Mouse (Mus musculus) kidney, adult 18-20 months (tissue): Measurements from ENCODE around the gene Car8.

ENCODE experiments used
- DNase-seq: peaks from one replicate; pipeline ENCODE4 v3.0.0; 2021

Car8 gene

GRCm38 (mm10) chr4:8238560-8239305, at the start of gene Car8:
Car8 (minus strand) TSS chr4:8239041.
- peak; percentile 40 for DNase-seq

GRCm38 (mm10) chr4:8284934-8285333, 46.1 kb upstream of the Car8 start:
- DNase-seq, result no peak

- no peak for DNase-seq
Measured at GRCm38 (mm10) chr4:8278159-8278558, 39.3 kb upstream of the Car8 start.

- no peak for DNase-seq
Measured at GRCm38 (mm10) chr4:8249805-8250204, 11.0 kb upstream of the Car8 start.

DNA sequence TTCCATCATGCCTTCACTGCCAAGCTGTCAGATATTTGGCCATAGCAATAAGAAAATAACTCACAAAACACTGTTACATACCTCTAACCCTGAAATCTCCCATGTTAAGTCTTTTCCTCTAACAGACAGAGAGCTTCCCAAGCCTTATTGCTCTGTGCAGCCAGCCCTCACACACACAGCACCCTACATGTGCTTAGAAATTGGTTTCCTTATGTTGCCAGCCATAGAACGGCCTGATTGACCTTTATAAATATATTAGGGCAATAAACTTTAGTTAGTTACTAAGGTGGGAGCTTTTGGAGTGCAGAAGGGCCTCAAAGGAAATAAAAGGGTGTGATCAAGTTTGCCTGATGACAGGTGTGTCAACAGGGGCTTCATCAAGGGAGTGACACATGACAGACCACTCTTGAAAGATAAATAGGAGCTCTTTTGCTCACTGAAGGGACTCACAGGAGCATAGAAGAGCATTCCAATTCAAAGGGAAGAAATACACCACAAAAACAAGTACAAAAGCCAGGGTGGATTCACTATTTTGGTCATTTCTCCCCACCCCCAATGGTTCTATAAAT, 6.7 kb upstream of the Car8 start:
- DNase-seq, result no peak

GRCm38 (mm10) chr4:8245062-8245461, 6.2 kb upstream of the Car8 start:
- DNase-seq, result no peak

- DNase-seq, result no peak
Measured at GRCm38 (mm10) chr4:8239699-8240098, 858 bp upstream of the Car8 start.

DNA sequence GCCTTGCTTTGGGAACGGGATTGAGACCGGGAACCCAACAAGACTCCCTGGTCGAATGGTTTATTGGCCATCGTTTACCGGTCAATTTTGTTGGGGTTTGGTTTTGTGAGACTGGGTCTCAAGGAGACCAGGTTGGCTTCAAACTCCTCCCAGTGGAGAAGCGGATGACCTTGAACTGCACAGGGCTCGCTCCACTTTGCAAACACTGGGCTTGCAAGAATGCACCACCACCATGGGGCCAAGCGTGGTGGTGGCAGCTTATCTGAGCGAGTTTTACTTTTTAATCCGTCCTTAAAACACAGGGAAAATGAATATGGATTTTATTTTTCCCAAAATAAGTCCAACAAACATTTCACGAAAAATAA, 447 bp upstream of the Car8 start:
- no peak for DNase-seq

DNA sequence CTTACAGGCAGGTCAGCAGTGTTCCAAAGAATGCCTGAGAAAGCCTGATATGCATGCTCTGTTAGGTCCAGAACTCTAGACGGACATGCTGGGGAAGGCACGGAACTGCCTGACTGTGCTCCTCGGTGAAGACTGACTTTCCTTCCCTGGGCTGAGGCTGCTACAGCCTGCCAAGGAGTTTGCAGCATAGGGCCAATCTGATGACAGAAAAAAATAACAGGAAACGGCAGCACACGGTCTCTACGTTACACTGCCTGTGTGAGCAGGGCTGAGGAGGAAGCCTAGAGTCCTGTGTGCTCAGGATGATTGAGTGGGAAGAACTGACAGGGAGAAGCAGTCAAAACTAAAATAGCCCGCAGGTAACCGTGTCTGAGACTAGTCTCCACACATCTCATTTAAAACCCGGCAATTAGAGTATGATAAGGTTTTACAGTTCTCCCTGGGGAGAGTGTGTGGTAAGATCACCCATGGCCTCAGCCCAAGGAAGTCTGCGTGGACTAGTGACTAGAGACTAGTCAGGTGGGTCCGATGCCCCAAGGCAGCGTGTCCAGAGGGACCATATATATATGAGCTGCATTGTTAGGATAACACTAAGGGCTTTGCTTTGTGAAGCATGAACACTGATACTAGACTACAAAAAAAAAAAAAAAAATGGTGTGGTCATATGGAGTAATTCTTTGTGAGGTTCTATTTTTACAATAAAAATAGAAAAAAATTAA, 6.3 kb downstream of the Car8 start:
- peak; percentile 6 for DNase-seq

DNA sequence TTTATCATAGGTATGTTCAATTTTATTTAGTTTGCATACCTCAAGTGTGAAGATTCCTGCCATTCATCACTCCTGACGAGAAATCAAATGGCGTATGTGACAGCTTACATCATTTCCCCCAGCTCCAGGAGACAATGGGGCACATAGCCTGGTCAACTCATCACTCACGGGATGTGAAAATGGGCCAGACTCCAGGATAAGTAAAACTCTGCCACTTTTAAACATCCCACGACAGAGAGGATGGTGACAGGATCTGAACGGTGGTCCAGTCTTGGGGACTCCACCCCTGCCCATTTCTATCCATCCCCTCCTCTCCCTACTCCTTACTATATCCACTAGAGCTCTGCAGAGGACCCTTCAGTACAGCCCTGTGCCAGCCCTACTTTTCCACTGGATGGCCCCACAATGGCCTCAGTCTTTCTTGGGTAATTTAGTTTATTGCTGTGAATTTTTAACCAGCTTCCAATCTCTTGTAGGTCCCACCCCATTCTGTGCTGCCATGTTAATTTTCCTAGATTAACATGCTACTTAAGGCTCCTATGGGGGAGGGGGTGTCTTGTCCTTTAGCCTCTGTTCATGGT, 7.5 kb downstream of the Car8 start:
- DNase-seq, result no peak

- DNase-seq, result no peak
Measured at GRCm38 (mm10) chr4:8229661-8230298, 9.1 kb downstream of the Car8 start.

DNA sequence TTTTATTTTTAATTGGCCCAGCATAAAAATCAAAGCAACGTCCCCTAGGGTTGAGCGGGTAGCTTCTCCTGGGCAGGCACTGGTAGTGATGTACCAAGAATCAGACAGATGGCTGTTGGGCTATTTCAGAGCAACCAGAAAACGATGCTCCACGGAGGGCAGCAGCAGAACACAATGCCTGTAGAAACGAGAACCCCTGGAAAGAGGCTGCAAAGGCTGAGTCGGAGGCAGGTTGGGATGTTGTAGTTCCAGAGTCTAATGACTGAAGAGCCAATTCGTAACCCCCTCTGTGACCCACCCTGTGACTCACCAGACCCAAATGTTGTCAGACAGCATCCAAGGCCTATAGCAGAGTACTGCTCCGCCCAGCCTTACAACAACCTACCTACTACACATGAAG, 19.9 kb downstream of the Car8 start:
- DNase-seq, result no peak

GRCm38 (mm10) chr4:8218004-8218403, 20.8 kb downstream of the Car8 start:
- DNase-seq, result no peak

- DNase-seq, result no peak
Measured at GRCm38 (mm10) chr4:8217272-8217671, 21.6 kb downstream of the Car8 start.

DNA sequence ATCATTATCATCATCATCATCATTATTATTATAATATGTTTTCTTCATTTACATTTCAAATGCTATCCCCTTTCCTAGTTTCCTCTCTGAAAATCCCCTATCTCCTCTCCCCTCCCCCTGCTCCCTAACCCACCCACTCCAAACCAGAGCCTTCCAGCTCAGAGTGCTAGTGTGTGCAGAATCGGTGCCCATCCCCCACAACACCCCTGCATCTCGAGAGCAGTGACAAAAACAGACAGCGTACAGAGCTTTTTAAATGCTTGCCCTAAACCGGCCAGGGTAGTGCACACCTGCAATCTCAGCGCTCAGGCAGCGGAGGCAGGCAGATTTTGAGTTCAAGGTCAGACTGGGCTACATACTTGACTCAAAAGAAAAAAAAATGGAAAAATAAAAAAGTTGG, 22.3 kb downstream of the Car8 start:
- DNase-seq, result no peak

- DNase-seq, result no peak
Measured at GRCm38 (mm10) chr4:8213661-8214060, 25.2 kb downstream of the Car8 start.

- DNase-seq, result no peak
Measured at GRCm38 (mm10) chr4:8212873-8213569, 25.8 kb downstream of the Car8 start.

DNA sequence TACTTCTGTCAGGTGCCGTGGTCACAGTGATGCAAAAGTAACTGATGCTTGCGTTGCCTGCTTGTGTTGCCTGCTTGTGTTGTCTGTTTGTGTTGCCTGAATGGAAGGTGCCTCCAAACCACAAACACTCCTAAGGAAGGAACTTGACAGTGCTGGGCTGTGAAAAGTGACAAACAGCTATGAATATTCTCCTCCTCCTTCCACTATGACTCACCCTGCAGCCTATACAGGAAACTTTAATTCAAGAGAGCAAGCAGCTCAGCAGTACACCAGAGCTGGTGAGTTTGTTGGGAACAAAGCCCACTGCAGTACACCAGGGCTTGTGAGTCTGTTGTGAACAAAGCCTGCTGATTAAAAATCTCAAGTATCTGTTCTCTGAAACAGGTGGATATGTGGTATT, 28.4 kb downstream of the Car8 start:
- DNase-seq, result no peak

- no peak for DNase-seq
Measured at GRCm38 (mm10) chr4:8207924-8208323, 30.9 kb downstream of the Car8 start.

DNA sequence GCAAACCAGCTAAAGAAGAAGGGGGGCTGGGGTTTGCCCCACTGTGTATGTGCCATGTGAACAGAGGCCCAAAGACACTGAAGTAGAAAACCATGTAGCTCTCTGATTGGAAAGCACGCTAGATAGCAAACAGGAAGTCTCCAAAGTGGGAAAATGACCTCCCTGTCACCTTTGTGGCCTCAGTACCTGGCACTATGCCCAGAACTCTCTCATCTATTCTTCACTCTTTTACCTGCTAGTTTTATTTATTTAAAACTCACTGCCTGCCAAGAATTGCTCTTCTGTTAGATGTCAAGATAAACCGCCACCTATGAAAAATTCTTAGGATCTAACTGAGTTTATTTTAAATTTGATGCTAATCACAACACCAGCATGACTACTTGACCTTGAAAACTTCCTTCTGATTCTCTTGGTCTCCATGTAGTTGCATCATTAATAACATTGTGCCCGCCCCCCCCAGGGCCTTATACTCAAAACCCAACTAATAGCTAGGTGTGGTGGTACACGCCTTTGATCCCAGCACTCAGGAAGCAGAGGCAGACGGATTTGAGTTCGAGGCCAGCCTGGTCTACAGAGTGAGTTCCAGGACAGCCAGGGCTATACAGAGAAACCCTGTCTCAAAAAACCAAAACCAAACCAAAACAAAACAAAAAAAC, 31.8 kb downstream of the Car8 start:
- DNase-seq, result no peak

- no peak for DNase-seq
Measured at GRCm38 (mm10) chr4:8205089-8205649, 33.7 kb downstream of the Car8 start.

- no peak for DNase-seq
Measured at GRCm38 (mm10) chr4:8203367-8203766, 35.5 kb downstream of the Car8 start.
